Mouse (Mus musculus) adrenal gland, adult 2 months (tissue): ENCODE measurements around the gene Opcml. TPM values are rescaled to one million over a fixed set of nuclear protein-coding genes. Genes with fewer than 3 reads are reported as not detected.

ENCODE experiments used
- DNase-seq: peaks from one replicate; pipeline ENCODE4 v3.0.0; 2021
- polyA plus RNA-seq: library from polyadenylated mRNA; depleted of rRNA; stranded (reverse); fragments of >200 nt; gene quantifications from 2 replicates; pipeline ENCODE4 v1.2.3, GENCODE M21; 2012
- total RNA-seq, 2 experiments: library from RNA; stranded (reverse); gene quantifications; 2 replicates each; pipeline ENCODE4 v1.2.3; 2021

Gene Opcml
- total and polyA plus RNA-seq, 3 experiments = 0.06 to 1.3 (median 0.83) TPM

- DNase-seq = no peak
Measured at GRCm38 (mm10) chr9:28439433-28440191, 649.0 kb downstream of the Opcml start.

GRCm38 (mm10) chr9:28440192-28440795 lies 649.7 kb downstream of the Opcml start:
- DNase-seq = no peak

- DNase-seq = no peak
Measured at GRCm38 (mm10) chr9:28444485-28444884, 653.9 kb downstream of the Opcml start.

GRCm38 (mm10) chr9:28444972-28445371 lies 654.4 kb downstream of the Opcml start:
- DNase-seq = no peak

- no peak for DNase-seq
Measured at GRCm38 (mm10) chr9:28445863-28446262, 655.3 kb downstream of the Opcml start.

GRCm38 (mm10) chr9:28446278-28447064 lies 655.9 kb downstream of the Opcml start:
- DNase-seq = no peak

GRCm38 (mm10) chr9:28452509-28452908 lies 661.9 kb downstream of the Opcml start:
- no peak for DNase-seq

GRCm38 (mm10) chr9:28453062-28453461 lies 662.5 kb downstream of the Opcml start:
- DNase-seq = no peak

- no peak for DNase-seq
Measured at GRCm38 (mm10) chr9:28457982-28458770, 667.6 kb downstream of the Opcml start.

GRCm38 (mm10) chr9:28463622-28464021 lies 673.0 kb downstream of the Opcml start:
- DNase-seq = no peak

- DNase-seq = no peak
Measured at GRCm38 (mm10) chr9:28469419-28469818, 678.8 kb downstream of the Opcml start.

GRCm38 (mm10) chr9:28471501-28471900 lies 680.9 kb downstream of the Opcml start:
- DNase-seq = no peak

- no peak for DNase-seq
Measured at GRCm38 (mm10) chr9:28474586-28474985, 684.0 kb downstream of the Opcml start.

- no peak for DNase-seq
Measured at GRCm38 (mm10) chr9:28481261-28481660, 690.7 kb downstream of the Opcml start.

GRCm38 (mm10) chr9:28488499-28488898 lies 697.9 kb downstream of the Opcml start:
- DNase-seq = no peak

- DNase-seq = no peak
Measured at GRCm38 (mm10) chr9:28489828-28490227, 699.3 kb downstream of the Opcml start.

GRCm38 (mm10) chr9:28490410-28490809 lies 699.8 kb downstream of the Opcml start:
- no peak for DNase-seq

- DNase-seq = no peak
Measured at GRCm38 (mm10) chr9:28499841-28500794, 709.5 kb downstream of the Opcml start.

GRCm38 (mm10) chr9:28513905-28514304 lies 723.3 kb downstream of the Opcml start:
- no peak for DNase-seq

GRCm38 (mm10) chr9:28533191-28533590 lies 742.6 kb downstream of the Opcml start:
- DNase-seq = no peak

- DNase-seq = no peak
Measured at GRCm38 (mm10) chr9:28535006-28535405, 744.4 kb downstream of the Opcml start.
